Mouse (Mus musculus): ENCODE results near the gene Cmss1.

Gene Cmss1

DNA sequence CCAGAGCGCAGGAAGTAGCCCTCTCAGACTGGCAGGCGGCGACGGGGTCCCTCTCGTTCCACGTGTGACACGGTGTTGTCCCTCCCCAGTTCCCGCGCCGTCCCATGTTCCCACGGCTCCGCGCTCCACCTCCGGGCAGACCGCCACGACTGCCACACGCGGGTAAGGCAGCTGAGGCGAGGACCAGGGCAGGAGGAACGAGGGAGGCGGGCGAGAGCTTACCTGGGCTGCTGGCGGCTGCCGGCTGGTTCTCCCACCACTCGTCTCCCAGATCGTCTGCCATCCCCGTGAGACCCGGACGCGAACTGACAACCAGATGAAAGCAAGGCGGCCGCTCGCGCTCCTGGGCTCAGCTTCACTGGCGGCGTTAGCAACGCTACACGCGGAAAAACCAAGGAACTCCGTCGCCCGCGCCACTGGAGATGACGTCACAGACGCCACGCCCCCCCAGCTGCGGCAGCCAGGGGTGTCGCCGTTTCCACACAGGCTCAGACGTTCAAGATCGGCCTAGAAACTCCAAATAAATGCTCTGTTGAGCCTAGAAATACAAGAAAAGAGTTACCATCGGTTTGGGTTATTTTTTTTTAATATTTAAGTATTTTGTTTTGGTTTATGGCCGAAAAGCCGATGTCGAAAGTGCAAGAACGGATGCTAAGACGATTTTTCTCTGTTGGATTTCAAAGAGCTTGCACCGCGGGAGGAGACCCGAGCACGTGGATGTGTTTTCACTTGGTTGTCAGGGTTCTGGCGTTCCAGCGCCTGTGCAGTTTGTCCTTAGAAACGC is at the start of gene Cmss1:
Cmss1 (minus strand) TSS at position 421 of the 784 bp plus-strand sequence.
- peak; percentile 69 for DNase-seq

DNA sequence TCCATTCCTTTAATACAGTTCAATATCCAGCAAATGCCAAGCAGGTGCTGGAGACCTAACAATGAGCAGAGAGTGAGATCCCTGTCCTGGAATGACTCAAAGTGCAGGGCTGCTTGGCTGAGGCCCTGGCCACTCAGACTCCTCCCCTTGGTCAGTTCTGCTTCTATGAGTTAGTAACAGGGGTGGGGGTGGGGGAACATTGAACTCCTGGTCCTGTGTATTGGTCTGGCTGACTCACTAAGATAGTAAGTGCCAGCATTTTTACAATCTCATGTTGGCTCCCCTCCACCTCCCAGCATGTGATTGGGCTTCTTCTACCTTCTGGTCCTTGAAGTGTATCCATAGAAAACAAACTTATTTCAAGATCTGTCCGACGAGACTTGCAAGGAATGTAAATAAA is 43.2 kb upstream of the Cmss1 start:
- no peak for DNase-seq

DNA sequence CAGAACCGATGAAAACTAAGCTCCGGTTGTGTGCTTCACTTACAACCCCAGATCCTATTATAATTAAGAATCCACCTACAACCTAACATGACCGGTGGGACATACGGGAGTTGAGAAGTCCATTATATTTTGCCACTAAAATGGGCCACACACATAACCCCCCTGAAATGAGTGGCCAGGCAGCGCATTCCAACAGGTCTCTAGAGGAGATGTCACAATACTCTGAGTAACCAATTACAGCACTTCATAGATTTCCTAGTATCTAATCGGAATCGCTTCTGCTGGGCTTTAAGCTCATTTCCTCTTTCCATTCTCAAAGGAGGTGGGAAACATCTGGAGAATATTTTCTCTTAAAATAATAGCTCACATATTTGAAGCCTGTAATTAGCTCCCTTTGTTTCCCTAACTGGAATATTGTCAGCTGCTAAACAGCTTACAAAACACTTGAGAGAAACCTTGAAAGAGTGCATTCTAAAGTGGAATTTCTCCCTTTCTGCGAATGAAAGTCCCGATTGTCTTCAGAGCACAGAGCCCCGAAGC is 34.8 kb upstream of the Cmss1 start:
- DNase-seq = no peak

DNA sequence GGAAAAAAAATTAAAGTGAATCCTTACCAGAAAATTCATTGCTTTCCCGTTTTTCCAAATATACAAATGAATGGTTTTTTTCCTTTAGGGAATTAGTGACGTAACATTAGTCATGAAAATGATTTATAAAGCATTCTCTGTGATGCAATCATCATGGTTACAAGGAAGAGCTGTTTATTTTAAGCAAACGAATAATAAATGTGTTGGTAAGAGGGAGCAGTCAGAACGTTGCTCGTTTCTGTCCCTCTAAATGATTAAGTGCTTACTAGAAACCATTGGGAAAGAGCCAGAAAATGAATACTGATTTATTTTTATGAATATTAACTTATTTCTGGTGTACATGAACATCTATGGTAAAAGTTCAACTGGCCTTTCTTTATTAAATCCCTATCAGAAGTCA is 28.1 kb upstream of the Cmss1 start:
- DNase-seq = no peak

DNA sequence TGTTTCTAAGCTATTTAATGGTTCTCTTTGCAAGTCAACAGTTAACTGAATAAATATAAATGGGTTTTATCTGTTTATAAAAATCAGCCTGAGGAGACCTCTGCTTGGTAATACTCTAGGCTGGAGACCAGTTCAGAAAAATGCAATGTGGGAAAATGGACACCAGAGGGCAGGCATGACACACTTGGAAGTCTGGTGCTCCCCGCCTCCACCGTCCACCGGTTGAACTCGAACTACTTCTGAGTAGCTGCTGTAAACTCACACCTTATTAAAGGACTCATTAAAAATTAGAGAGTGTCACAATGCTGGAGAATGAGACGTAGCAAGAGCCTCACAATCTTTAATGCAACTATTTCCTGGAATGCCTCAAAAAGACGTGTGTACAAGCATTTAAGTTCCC is 27.5 kb upstream of the Cmss1 start:
- peak; percentile 12 for DNase-seq

DNA sequence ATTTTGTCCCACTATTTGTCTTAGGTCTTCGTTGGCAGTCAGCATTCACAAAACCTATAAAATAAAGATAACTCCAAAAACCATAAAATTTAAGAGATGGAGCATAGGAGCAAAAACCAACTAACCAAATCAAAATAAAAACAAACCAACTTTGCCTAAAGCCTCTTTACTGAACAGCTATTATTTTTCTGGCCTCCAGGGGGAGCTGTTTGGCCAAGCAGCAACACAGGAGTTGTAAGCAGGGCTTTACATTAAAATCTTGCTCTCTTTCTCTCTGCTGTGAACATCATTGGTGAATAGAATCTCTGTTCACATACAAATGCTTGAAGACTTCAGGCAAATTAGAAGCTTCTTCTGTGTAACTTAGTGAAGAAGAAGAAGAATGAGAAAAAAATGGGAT is 5.1 kb upstream of the Cmss1 start:
- DNase-seq = no peak

DNA sequence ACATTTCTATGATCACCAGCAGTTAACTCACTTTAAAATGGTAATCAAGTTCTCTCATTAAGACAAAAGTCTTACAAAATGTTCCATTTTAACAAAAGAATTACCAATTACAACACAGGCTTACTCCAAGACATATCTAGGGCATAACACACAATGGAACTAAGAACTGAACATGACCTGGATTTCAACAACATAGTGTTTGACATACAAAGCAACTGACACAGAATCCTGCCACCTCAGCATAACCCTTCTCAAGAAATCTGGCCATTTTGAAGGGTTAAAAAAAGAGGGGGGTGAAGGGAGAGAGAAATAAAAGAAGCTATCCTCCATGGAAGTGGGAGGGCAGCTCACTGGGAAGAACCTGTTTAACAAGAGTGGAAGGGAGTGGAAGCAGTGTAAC is 5.6 kb downstream of the Cmss1 start:
- DNase-seq = no peak

DNA sequence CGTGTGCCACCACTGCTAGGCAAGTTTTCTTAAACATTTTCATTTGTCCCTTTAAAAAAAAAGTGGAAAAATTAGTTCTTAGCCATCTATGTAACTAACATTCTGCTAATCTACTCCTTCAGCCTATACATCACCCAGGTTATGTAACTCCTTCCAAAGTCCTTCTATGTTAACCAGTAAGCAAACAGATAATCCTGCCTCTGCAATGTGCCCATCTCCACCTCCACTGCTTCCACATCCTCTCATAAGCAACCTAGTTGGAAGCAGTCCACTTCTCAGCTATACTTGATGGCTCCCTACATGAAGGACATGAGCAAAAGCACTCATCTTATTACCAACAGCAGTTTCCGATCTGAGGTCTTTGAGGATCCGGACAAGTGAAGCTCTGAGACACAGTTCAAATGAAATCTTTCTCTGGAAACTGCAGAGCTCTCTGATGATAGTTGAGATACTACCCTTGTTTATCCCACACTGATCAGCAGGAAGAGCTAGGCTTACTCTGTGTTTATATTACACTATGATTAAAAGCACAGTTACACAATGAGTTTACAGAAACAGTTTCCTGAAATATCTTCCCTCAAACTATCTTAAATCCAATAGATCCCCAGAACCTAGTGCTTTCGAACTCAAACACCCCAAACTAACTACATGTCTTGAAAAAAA is 9.2 kb downstream of the Cmss1 start:
- no peak for DNase-seq

DNA sequence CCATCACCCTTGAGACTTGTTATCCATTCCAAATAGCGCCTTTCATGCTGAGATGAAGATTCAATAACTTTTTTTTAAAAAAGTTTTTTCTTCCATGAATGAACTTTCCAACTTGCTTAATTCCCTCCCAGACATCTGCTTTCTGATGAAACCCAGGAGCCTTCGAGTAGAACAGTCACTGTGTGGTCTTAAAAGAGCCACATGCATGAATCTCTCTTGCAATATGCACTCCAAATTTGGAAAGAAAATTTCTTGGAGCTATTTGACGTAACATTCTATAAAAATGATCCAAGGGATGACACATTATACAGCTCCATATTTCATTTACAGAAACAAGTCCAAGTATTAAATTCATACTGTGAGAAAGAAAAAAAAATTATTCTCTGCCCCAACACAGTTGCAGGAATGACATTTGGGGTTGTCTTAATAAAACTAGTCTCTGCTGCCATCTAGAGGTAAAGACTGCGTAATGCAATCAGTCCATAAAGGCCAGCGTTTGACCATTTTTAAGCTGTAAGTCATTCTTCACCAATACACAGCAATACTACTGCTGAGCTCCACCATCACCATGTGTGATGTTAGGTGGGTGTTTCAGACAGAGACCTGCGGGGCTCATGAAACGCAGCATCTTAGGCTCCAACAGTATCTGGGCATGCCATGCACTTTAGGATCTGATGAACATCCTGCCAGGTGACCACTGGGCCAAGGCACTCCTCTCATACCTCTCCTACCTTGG is 13.1 kb downstream of the Cmss1 start:
- DNase-seq = no peak

DNA sequence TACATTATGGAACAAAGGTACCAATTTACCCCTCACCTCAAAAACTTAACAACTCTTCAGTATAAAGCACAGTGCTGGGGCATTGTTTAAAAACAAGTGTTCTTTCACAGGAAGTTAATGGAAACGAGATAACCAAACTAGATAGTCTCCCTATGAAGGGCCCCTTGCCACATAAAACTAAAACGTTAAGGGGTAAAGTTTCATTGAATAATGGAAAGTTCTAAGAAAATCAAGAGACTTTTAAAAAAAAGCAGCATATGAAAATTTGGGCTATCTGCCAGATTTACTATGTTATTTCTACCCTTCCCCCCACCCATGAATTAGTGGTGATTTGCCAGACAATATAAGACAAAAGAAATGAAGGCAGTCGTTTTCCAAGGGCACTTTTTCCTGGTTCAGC is 21.5 kb downstream of the Cmss1 start:
- no peak for DNase-seq

DNA sequence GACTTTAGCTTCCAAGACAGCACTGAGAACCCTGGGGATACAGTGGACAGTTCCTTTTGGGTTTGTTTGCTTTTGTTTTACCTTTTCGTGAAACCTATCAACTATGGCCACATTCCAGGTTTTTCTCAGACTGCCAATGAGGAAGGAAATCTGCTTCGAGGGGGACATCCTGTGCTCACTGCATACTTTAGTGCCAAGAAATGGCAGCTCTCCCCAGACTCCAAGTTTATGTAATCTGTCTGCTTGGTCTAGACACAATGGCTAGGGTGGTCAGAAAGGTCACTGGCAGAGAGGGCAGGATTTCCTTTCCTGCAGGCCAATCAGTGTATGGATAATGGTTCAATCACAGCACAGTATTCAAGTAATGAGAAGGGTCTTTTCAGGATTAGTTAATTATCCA is 24.7 kb downstream of the Cmss1 start:
- no peak for DNase-seq

DNA sequence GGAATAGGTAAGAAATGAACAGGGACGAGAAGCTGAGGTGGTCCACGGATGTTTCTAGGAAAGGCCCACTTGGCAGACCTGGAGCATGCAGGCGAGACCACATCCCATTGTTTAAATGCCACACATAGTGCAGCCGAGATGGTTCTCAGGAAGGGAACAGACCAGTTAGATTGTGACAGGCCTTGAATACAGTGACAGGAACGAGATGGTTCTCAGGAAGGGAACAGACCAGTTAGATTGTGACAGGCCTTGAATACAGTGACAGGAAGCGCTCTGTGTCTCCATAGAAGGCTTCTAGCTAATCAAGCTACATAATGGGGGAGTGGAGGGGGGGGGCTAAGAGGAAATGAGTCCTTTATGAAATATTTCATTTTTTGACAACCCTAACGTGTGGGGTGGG is 26.6 kb downstream of the Cmss1 start:
- no peak for DNase-seq

DNA sequence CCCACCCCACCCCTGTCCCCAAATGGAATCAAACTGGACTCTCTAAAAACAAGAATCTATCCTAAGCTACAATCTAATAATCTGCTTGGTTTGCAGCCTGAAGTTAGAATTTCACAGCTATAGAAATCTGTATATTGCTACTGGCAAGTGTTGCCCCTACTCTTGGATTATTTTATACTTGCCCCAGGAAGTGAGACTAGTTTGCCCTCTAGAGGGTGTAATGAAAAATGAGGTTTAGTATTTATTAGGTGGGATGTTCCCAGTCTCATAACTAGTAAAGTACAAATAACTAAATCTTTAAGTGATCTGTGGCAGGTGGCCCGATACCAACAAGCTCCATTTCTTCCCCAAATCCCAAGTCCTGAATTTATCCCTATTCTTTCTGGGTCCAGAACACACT is 29.1 kb downstream of the Cmss1 start:
- DNase-seq = no peak

DNA sequence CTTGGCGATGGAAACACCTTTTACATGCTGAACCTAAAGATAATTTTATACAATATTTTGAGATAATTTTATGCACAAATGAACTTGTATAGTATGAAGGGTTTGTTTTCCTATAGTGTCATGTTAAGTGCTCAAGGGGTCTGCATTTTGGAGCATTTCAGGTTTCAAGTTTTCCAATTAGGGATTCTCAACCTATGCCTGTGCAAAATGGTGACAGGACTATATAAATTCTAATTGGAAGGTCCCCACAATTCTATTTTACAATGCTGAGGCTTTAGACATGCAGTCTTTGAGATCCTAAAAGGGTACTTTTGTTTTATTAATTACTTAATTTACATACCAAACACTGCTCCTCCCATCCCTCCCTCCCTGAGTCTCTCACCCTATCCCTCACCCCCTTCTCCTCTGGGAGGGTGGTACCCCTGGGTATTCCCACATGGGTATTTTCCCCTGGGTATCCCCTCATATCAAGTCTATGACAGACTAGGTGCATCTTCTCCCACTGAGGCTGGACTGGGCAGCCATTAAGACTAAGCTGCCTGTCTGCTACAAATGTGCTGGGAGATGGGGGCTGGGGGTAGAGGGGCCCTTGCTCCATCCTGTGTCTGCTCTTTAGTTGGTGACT is 30.8 kb downstream of the Cmss1 start:
- DNase-seq = no peak

DNA sequence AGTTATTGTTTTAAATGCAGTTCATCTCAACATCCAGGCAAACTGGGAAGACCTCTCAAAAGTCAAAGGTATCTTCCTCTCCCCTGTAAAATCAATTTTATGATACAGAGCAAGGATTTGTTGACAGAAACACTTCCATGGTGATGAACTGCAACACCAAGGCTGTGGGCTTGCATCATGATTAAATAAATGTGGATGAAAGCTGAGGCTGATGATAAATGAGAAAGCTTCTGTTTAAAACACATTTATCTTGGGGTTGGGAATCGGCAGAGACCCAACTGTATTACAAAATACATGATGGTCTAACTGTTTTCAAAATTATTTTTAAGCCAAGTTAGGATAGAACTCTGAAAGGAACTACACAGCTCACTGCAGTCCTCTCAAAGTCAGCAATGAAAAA is 32.8 kb downstream of the Cmss1 start:
- DNase-seq = no peak

DNA sequence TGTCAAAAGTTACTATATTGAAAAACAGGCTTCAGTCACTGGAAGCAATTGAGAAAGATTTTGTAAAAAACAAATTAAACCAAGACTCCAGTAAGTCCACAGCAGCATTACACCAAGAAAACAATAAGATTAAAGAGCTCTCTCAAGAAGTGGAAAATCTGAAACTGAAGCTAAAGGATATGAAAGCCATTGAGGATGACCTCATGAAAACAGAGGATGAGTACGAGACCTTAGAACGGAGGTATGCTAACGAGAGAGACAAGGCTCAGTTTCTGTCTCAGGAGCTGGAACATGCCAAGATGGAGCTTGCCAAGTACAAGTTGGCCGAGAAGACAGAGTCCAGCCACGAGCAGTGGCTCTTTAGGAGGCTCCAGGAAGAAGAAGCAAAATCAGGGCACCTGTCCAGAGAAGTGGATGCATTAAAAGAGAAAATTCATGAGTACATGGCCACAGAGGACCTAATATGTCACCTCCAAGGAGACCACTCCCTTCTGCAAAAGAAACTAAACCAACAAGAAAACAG is 35.8 kb downstream of the Cmss1 start:
- no peak for DNase-seq

DNA sequence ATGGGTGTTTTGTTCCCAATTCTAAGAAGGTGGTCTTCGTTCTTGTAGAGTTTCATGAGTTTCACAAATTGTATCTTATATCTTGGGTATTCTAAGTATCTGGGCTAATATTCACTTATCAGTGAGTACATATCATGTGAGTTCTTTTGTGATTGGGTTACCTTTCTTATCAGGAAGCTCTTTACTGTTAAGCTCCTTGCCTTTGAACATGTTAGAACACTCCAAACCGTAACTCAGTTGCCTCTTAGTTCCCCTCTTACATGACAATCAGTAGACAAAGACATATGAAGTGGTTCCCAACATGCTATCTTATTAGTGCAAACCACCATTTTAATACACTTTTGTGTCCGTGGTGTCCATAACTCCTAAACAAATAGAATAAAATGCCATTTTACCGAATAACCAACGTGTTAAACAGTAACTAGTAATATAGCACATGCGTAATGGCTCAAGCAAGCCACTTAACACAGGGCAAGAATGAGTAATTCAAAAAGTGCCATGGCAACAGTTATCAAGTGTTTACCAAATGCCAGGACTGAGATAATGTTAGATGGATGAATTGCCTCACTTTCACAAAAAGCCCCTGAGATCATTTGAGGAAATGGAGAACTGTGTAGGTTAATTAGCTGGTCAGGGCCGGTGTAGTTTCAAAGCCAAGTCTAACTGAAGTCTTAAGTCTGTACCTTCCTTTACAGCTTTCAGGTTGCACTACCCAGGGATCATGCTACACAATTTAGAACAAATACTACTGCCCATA is 37.8 kb downstream of the Cmss1 start:
- no peak for DNase-seq

DNA sequence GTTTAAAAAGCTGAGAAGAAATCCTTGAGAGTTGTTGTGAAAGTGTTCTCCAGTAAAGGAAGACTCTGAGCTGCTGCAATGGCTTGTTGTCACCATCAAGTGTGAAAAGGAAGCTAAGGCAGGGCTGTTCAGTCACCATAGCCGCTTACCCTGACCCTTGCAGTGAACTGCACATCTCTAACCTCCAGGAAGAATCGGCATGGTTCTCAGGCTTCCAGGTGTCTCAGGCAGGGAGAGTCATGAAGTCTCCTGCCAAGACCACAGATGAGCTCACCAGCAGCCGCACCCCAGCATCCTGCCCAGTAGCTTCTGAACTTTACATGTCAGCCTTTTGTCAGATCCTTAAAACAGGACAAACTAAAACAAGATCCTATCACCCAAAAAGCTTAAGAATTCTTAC is 40.4 kb downstream of the Cmss1 start:
- no peak for DNase-seq

DNA sequence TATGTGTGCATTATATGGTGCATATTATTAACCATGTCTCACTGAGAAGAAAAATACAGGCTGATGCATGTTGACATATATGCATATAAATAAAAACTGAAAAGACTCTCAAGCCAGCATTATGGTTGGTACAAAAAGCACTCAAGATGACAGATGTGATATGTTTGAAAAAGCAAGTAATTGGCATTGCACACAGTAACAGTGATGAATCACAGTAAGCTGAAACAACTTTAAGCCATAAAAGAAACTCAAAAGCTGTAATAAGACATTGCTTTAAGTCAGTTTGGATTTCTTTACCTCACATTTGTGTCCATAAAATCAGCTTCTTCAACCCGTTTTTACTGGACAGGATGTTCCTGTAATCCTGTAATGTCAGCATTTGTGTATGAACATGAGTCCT is 41.9 kb downstream of the Cmss1 start:
- DNase-seq = no peak

DNA sequence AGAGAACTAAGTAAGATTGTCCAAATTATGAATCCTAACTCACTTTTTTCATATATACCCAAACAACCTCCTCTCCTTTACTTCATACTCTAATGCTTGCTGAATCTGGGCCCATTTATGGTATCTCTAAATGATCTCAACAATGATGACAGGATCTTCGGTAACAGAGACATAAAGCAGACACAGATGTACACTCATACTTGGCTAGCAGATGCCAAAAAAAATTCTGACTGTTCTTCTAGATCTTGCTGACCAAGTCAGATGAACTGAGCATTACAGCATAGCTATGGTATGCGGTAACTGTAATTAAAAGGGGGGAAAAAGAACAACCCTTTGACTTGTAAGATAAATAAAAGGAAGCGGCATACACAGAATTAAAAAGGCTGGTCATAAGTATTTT is 43.2 kb downstream of the Cmss1 start:
- no peak for DNase-seq

DNA sequence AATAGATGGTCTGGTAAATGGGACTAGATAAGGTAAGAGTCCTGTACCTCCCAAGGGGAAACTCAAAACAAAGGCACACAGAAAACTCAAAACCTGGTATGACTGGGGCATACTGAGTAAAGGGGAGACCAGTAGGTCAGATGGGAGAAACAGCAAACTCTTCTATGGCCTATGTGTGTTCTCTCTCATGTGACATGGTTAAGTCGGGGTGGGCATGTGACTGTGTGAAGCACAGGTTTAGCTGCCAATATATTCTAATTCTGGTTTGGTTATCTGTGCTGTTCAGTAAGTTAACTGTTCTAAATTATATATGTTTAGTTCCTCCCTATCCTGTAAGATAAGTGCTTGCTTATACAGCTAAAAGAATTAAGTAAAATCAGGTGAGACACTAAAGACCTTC is 46.5 kb downstream of the Cmss1 start:
- no peak for DNase-seq

DNA sequence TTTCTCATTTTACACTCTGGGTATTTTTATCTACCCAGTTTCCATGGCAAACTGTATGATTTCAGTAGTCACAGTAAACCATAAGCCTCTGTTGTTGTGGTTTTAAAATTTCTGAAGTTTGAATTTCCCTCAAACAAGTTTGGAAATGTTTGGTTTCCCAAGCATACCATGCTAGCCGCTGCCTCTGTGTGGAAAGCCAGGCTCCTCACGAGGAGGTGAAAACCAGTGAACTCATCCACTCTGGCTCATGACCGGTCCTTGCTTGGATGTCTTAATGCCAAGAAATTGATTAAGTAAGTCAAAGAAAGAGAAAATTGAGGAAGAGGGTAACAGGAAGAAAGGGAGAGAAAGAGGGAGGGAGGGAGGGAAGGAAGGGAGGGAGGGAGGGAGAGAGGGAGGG is 48.4 kb downstream of the Cmss1 start:
- no peak for DNase-seq

All from cerebellum, adult 11-12 months (tissue).